Mouse (Mus musculus) kidney, adult 2 months (tissue): ENCODE results near the gene Eme2. TPM values are rescaled to one million over a fixed set of nuclear protein-coding genes. Genes with fewer than 3 reads are reported as not detected.

Source experiments
- DNase-seq: peaks from one replicate; pipeline ENCODE4 v3.0.0; 2021
- H3K27ac ChIP-seq: fragments of 200-500 bp; 2 replicates; pipeline ENCODE4 v1.5.1; 2012; ENCODE audit warnings: low read depth, low read length, control low read depth, inconsistent platforms; ENCODE audit not compliant: insufficient read depth
- H3K27me3 ChIP-seq: fragments of 200-500 bp; replicated peaks from 2 replicates; pipeline ENCODE4 v1.6.1; 2012; ENCODE audit warnings: mild to moderate bottlenecking, moderate library complexity, low read length, inconsistent platforms; ENCODE audit not compliant: control insufficient read depth, insufficient read depth
- H3K36me3 ChIP-seq: fragments of 200-500 bp; 2 replicates; pipeline ENCODE4 v1.6.1; 2012; ENCODE audit warnings: mild to moderate bottlenecking, moderate library complexity, low read length, inconsistent platforms; ENCODE audit not compliant: control insufficient read depth, insufficient read depth
- H3K4me1 ChIP-seq: fragments of 200-500 bp; 2 replicates; pipeline ENCODE4 v1.6.1; 2011; ENCODE audit warnings: low read length; ENCODE audit not compliant: control insufficient read depth, insufficient read depth
- H3K4me3 ChIP-seq: fragments of 200-500 bp; 2 replicates; pipeline ENCODE4 v1.5.1; 2011; ENCODE audit warnings: mild to moderate bottlenecking, low read depth, low read length, control low read depth; ENCODE audit not compliant: insufficient read depth
- CTCF ChIP-seq: fragments of 200-500 bp; conservative IDR thresholded peaks from 2 replicates; pipeline ENCODE4 v1.5.1; 2011; ENCODE audit warnings: low read depth, mild to moderate bottlenecking, control low read depth, low read length, moderate library complexity, mixed read lengths; ENCODE audit not compliant: insufficient read depth, insufficient read length
- POLR2A ChIP-seq: fragments of 200-500 bp; IDR thresholded peaks from one replicate; pipeline ENCODE4 v1.6.1; 2011; ENCODE audit warnings: low read depth, low read length, control low read depth
- WGBS: fragments of 180-500 bp; shearing (Covaris S2); methylation state at CpG from one replicate; pipeline ENCODE4 v1.1.7; 2018; 5-methylcytosine and 5-hydroxymethylcytosine counted together
- polyA plus RNA-seq: library from polyadenylated mRNA; depleted of rRNA; stranded (reverse); fragments of >200 nt; gene quantifications from 2 replicates; pipeline ENCODE4 v1.2.3, GENCODE M21; 2012

Eme2 gene
- polyA plus RNA-seq, 1 experiment: 32.2 TPM

GRCm38 (mm10) chr17:24873695-24874404 lies 21.0 kb downstream of the Eme2 start:
- no peak overlapping the region for H3K27ac ChIP-seq
- DNase-seq: no peak
- H3K4me3 ChIP-seq: no peak overlapping the region
- 64% methylated on average over 4 of the region's 4 CpGs for WGBS
- peaks cover 16% of the 10 kb centered on the region for H3K4me1 ChIP-seq
- no peak for TF ChIP-seq CTCF
- TF ChIP-seq POLR2A: no peak
- no peaks in the 10 kb centered on the region for H3K36me3 ChIP-seq
- H3K27me3 ChIP-seq: no peaks in the 10 kb centered on the region

GRCm38 (mm10) chr17:24867914-24868313 lies 27.0 kb downstream of the Eme2 start:
- TF ChIP-seq POLR2A (no peak), CTCF (no peak)
- Histone ChIP-seq H3K27ac (no peak overlapping the region), H3K4me1 (peaks cover 5% of the 10 kb centered on the region; the same call in 1 of the 2 replicates), H3K27me3 (no peaks in the 10 kb centered on the region), H3K4me3 (no peak overlapping the region), H3K36me3 (no peaks in the 10 kb centered on the region; the same call in 1 of the 2 replicates)
- 93% methylated on average over 10 of the region's 10 CpGs for WGBS
- DNase-seq: no peak

GRCm38 (mm10) chr17:24865776-24866175 lies 29.1 kb downstream of the Eme2 start, which contains the start of gene Igfals:
Gene Igfals (plus strand): TSS chr17:24865997.
- TF ChIP-seq POLR2A (no peak), CTCF (no peak)
- DNase-seq: no peak
- Histone ChIP-seq H3K27ac (no peak within 1 kb of the TSS), H3K36me3 (peaks cover 5% of the 10 kb centered on the region), H3K4me1 (peaks cover 5% of the 10 kb centered on the region; the same call in 1 of the 2 replicates), H3K4me3 (no peak within 1 kb of the TSS), H3K27me3 (no peaks in the 10 kb centered on the region)
- WGBS: 92% methylated on average over 8 of the region's 8 CpGs

GRCm38 (mm10) chr17:24861785-24862184 lies 33.1 kb downstream of the Eme2 start:
- WGBS: 82% methylated on average over 3 of the region's 3 CpGs
- H3K4me3 ChIP-seq: no peak overlapping the region
- H3K27ac ChIP-seq: no peak overlapping the region
- H3K4me1 ChIP-seq: peaks cover 13% of the 10 kb centered on the region; the same call in 1 of the 2 replicates
- H3K27me3 ChIP-seq: no peaks in the 10 kb centered on the region
- peaks cover 5% of the 10 kb centered on the region for H3K36me3 ChIP-seq
- DNase-seq: no peak
- TF ChIP-seq POLR2A (no peak), CTCF (no peak)

GRCm38 (mm10) chr17:24860076-24860475 lies 34.8 kb downstream of the Eme2 start:
- Histone ChIP-seq H3K36me3 (peaks cover 5% of the 10 kb centered on the region), H3K4me3 (no peak overlapping the region), H3K27me3 (no peaks in the 10 kb centered on the region), H3K4me1 (peaks cover 23% of the 10 kb centered on the region; the same call in 1 of the 2 replicates), H3K27ac (no peak overlapping the region)
- WGBS: 92% methylated on average over 8 of the region's 8 CpGs
- TF ChIP-seq POLR2A (no peak), CTCF (no peak)
- no peak for DNase-seq

GRCm38 (mm10) chr17:24858967-24859366 lies 35.9 kb downstream of the Eme2 start:
- Histone ChIP-seq H3K27ac (no peak overlapping the region), H3K27me3 (no peaks in the 10 kb centered on the region), H3K4me3 (no peak overlapping the region), H3K36me3 (peaks cover 5% of the 10 kb centered on the region), H3K4me1 (peaks cover 23% of the 10 kb centered on the region; the same call in 1 of the 2 replicates)
- no peak for DNase-seq
- 73% methylated on average over 6 of the region's 6 CpGs for WGBS
- TF ChIP-seq CTCF: no peak
- TF ChIP-seq POLR2A: no peak

- WGBS: 38% methylated on average over 8 of the region's 8 CpGs
- no peak for TF ChIP-seq CTCF
- no peak for TF ChIP-seq POLR2A
- DNase-seq: peak; percentile 95
- peak overlapping the region; percentile 14; the same call in 1 of the 2 replicates for H3K4me3 ChIP-seq
- H3K27ac ChIP-seq: peak overlapping the region; percentile 69
- peaks cover 5% of the 10 kb centered on the region for H3K36me3 ChIP-seq
- H3K27me3 ChIP-seq: no peaks in the 10 kb centered on the region
- peaks cover 23% of the 10 kb centered on the region; the same call in 1 of the 2 replicates for H3K4me1 ChIP-seq
Observed at GRCm38 (mm10) chr17:24857831-24858470, 36.9 kb downstream of the Eme2 start.

- Histone ChIP-seq H3K4me3 (no peak overlapping the region), H3K4me1 (peaks cover 27% of the 10 kb centered on the region; the same call in 1 of the 2 replicates), H3K36me3 (peaks cover 5% of the 10 kb centered on the region), H3K27me3 (no peaks in the 10 kb centered on the region), H3K27ac (peak overlapping the region; percentile 81)
- WGBS: 82% methylated on average over 13 of the region's 13 CpGs
- TF ChIP-seq POLR2A (no peak), CTCF (no peak)
- no peak for DNase-seq
Observed at GRCm38 (mm10) chr17:24856589-24856988, 38.3 kb downstream of the Eme2 start.
